Mouse (Mus musculus) embryonic facial prominence, embryonic 12.5 days (tissue): ENCODE measurements at regions not wholly inside any gene's neighbourhood (a gene's known extent, or its start where the extent isn't known, plus 50 kb on each side); places are given as distances from the start of the nearest gene placed in this dataset.

ENCODE experiments used
- ATAC-seq: fragments of 200-750 bp; cut with Nextera tagmentation; 2 replicates; pipeline ENCODE4 v1.8.0; 2017; ENCODE audit not compliant: insufficient number of reproducible peaks, insufficient read depth, low FRiP score, low TSS enrichment
- H3K27ac ChIP-seq: fragments of 300-500 bp; sonication (generic); 2 replicates; pipeline ENCODE4 v1.5.1; 2016; ENCODE audit warnings: mild to moderate bottlenecking
- H3K27me3 ChIP-seq: fragments of 300-500 bp; sonication (generic); 2 replicates; pipeline ENCODE4 v1.6.1; 2016; ENCODE audit warnings: mild to moderate bottlenecking, moderate library complexity
- H3K36me3 ChIP-seq: fragments of 300-500 bp; sonication (generic); 2 replicates; pipeline ENCODE4 v1.6.1; 2016; ENCODE audit warnings: mild to moderate bottlenecking
- H3K4me1 ChIP-seq: fragments of 300-500 bp; sonication (generic); 2 replicates; pipeline ENCODE4 v1.6.1; 2016
- H3K4me2 ChIP-seq: fragments of 300-500 bp; sonication (generic); replicated peaks from 2 replicates; pipeline ENCODE4 v1.6.1; 2016; ENCODE audit warnings: mild to moderate bottlenecking, moderate library complexity
- H3K4me3 ChIP-seq: fragments of 300-500 bp; sonication (generic); 2 replicates; pipeline ENCODE4 v1.5.1; 2016; ENCODE audit warnings: mild to moderate bottlenecking
- H3K9ac ChIP-seq: fragments of 300-500 bp; sonication (generic); 2 replicates; pipeline ENCODE4 v1.6.1; 2016; ENCODE audit warnings: mild to moderate bottlenecking, moderate library complexity
- H3K9me3 ChIP-seq: fragments of 300-500 bp; sonication (generic); 2 replicates; pipeline ENCODE4 v1.6.1; 2016; ENCODE audit warnings: mild to moderate bottlenecking, moderate library complexity
- WGBS: fragments of 180-500 bp; shearing (Covaris S2); methylation state at CpG from one replicate; pipeline ENCODE4 v1.1.7; 2016; 5-methylcytosine and 5-hydroxymethylcytosine counted together

- Histone ChIP-seq H3K4me2 (no peak overlapping the region), H3K36me3 (no peaks in the 10 kb centered on the region), H3K9me3 (no peaks in the 10 kb centered on the region), H3K4me3 (no peak overlapping the region), H3K9ac (no peak overlapping the region), H3K4me1 (no peaks in the 10 kb centered on the region), H3K27ac (no peak overlapping the region), H3K27me3 (no peaks in the 10 kb centered on the region)
- WGBS: 86% methylated on average over 2 of the region's 2 CpGs
- ATAC-seq: no peak
These were observed 350.3 kb downstream of the Lpin1 start for GRCm38 (mm10) chr12:16260501-16260900.

DNA sequence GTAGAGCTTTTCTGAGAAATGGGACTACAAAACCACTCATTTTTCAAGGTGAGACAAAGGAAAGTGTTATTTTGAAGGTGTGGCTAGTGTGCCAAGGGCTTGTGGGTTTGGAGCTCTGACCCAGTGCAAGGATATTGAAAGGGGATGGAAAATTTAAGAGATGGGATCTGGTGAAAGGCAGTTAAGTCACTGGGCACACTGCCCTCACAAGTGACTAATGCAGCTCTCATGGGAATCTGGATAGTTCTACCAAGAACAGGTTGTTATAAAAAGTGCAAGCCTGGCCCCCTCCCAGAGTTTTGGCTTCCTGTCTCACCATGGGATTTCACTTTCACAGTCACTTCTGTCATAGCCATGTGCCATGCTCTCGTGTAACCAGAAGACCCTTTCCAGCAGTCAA lies 360.1 kb downstream of the Lpin1 start:
- 95% methylated on average over 1 of the region's 1 CpGs for WGBS
- no peak overlapping the region for H3K4me3 ChIP-seq
- H3K9me3 ChIP-seq: no peaks in the 10 kb centered on the region
- H3K27ac ChIP-seq: no peak overlapping the region
- H3K27me3 ChIP-seq: no peaks in the 10 kb centered on the region
- H3K36me3 ChIP-seq: no peaks in the 10 kb centered on the region
- H3K9ac ChIP-seq: no peak overlapping the region
- ATAC-seq: no peak
- no peaks in the 10 kb centered on the region for H3K4me1 ChIP-seq
- no peak overlapping the region for H3K4me2 ChIP-seq

DNA sequence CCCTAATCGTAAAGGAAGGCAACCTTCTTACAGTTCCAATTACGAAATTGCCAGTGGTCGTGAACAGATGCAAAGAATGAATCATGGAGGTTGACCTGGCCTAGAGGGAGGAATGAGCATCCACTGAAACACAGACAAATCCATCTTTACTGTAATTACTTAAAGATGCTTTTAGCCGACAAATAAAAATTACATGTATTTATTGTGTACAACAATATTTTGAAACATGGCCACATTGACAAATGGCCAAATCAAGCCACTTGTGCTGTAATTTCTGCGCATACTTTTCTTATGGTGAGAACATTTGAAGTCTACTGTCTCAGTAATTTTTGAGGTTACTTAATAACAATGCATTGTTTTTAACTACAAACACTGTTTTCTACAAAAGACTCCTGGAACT lies 360.7 kb downstream of the Lpin1 start:
- Histone ChIP-seq H3K4me2 (no peak overlapping the region), H3K9ac (no peak overlapping the region), H3K4me1 (no peaks in the 10 kb centered on the region), H3K4me3 (no peak overlapping the region), H3K27ac (no peak overlapping the region), H3K27me3 (no peaks in the 10 kb centered on the region), H3K9me3 (no peaks in the 10 kb centered on the region), H3K36me3 (no peaks in the 10 kb centered on the region)
- 89% methylated on average over 5 of the region's 5 CpGs for WGBS
- no peak for ATAC-seq

- H3K4me1 ChIP-seq: no peaks in the 10 kb centered on the region
- H3K4me2 ChIP-seq: no peak overlapping the region
- no peak overlapping the region for H3K9ac ChIP-seq
- ATAC-seq: no peak
- no peak overlapping the region for H3K4me3 ChIP-seq
- H3K27ac ChIP-seq: no peak overlapping the region
- WGBS: 65% methylated on average over 5 of the region's 5 CpGs
- no peaks in the 10 kb centered on the region for H3K27me3 ChIP-seq
- no peaks in the 10 kb centered on the region for H3K36me3 ChIP-seq
- H3K9me3 ChIP-seq: no peaks in the 10 kb centered on the region
These were observed 371.0 kb downstream of the Lpin1 start for GRCm38 (mm10) chr12:16239792-16240191.

- no peaks in the 10 kb centered on the region for H3K9me3 ChIP-seq
- no peak overlapping the region for H3K27ac ChIP-seq
- ATAC-seq: no peak
- H3K4me1 ChIP-seq: no peaks in the 10 kb centered on the region
- H3K9ac ChIP-seq: no peak overlapping the region
- no peaks in the 10 kb centered on the region for H3K36me3 ChIP-seq
- H3K4me3 ChIP-seq: no peak overlapping the region
- no peak overlapping the region for H3K4me2 ChIP-seq
- H3K27me3 ChIP-seq: no peaks in the 10 kb centered on the region
- WGBS: 82% methylated on average over 5 of the region's 5 CpGs
These were observed 373.3 kb downstream of the Lpin1 start for GRCm38 (mm10) chr12:16237498-16237897.

DNA sequence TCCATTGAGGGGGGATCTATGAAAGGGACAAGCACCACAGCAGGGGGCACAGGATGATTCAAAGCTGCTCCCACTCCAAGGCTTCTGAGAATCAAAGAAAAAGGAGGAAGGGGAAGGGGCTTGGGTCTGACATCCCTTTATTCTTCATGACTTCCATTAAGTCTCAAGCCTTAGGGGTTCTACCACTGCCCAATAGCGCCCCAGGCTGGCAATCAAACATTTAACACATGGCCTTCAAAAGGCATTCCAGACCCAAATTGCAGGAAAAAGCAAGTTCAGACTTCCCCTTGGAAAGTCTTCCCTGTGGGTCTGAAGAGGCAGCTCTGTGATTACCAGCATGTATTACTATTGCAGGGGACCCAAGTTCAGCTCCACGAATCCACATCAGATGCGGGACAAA lies 377.2 kb downstream of the Lpin1 start:
- no peak for ATAC-seq
- 88% methylated on average over 3 of the region's 3 CpGs for WGBS
- no peaks in the 10 kb centered on the region for H3K27me3 ChIP-seq

DNA sequence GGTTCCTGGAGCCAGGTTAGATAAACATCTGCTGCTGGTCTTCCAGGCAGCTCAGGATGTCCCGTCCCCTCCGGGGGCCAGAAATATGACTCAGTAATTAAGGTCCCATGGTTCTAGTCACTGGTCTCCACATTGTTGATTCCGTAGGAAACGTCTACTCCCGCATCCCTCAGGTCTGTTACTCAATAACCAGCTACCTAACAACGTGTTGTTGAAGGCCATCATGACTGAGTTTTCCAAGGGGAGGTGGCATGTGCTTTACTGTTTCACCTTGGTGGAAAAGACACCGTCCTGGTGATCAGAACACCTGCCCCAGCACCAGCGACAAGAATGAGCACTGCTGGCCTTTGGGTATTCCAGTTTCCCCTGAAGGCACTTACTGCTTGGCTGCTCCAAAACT lies 377.9 kb downstream of the Lpin1 start:
- no peak overlapping the region for H3K4me2 ChIP-seq
- H3K4me1 ChIP-seq: no peaks in the 10 kb centered on the region
- no peaks in the 10 kb centered on the region for H3K36me3 ChIP-seq
- ATAC-seq: no peak
- H3K9ac ChIP-seq: no peak overlapping the region
- no peak overlapping the region for H3K27ac ChIP-seq
- 81% methylated on average over 8 of the region's 8 CpGs for WGBS
- H3K4me3 ChIP-seq: no peak overlapping the region
- H3K9me3 ChIP-seq: no peaks in the 10 kb centered on the region
- no peaks in the 10 kb centered on the region for H3K27me3 ChIP-seq

More for the DNA sequence above, 377.2 kb downstream of the Lpin1 start:
- Histone ChIP-seq H3K4me2 (no peak overlapping the region), H3K36me3 (no peaks in the 10 kb centered on the region), H3K4me1 (no peaks in the 10 kb centered on the region), H3K9me3 (no peaks in the 10 kb centered on the region), H3K9ac (no peak overlapping the region), H3K27ac (no peak overlapping the region), H3K4me3 (no peak overlapping the region)

DNA sequence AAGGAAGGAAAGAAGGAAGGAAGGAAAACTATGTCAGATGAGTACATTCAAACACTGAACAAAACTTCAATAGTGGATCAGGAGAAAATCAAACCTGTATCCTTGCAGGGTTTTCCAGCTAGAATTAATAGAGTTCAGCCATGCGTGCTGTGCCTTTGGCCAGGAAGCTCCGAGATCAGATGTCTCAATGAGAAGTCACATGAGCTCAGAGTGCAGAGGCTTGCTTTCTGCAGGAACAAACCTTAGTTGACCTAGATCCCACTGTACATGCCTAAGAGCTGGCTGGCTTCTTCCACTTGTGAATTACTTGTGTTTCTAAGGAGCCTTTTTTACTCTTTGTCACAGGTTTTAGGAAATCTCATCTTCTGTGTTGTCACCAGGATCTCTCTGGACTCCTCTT lies 378.7 kb downstream of the Lpin1 start:
- ATAC-seq: no peak
- Histone ChIP-seq H3K4me1 (no peaks in the 10 kb centered on the region), H3K9me3 (no peaks in the 10 kb centered on the region), H3K36me3 (no peaks in the 10 kb centered on the region), H3K27me3 (no peaks in the 10 kb centered on the region), H3K4me2 (no peak overlapping the region), H3K27ac (no peak overlapping the region), H3K4me3 (no peak overlapping the region), H3K9ac (no peak overlapping the region)
- WGBS: 47% methylated on average over 2 of the region's 2 CpGs

GRCm38 (mm10) chr12:16231093-16231492 lies 379.7 kb downstream of the Lpin1 start:
- Histone ChIP-seq H3K9me3 (no peaks in the 10 kb centered on the region), H3K4me1 (no peaks in the 10 kb centered on the region), H3K27ac (no peak overlapping the region), H3K27me3 (no peaks in the 10 kb centered on the region), H3K4me3 (no peak overlapping the region), H3K9ac (no peak overlapping the region), H3K36me3 (no peaks in the 10 kb centered on the region), H3K4me2 (no peak overlapping the region)
- no peak for ATAC-seq
- 88% methylated on average over 2 of the region's 2 CpGs for WGBS

GRCm38 (mm10) chr12:16225428-16225827 lies 385.3 kb downstream of the Lpin1 start:
- WGBS: 82% methylated on average over 2 of the region's 2 CpGs
- Histone ChIP-seq H3K27ac (no peak overlapping the region), H3K4me1 (no peaks in the 10 kb centered on the region), H3K9ac (no peak overlapping the region), H3K4me3 (no peak overlapping the region), H3K27me3 (no peaks in the 10 kb centered on the region), H3K36me3 (no peaks in the 10 kb centered on the region), H3K9me3 (no peaks in the 10 kb centered on the region), H3K4me2 (no peak overlapping the region)
- no peak for ATAC-seq

GRCm38 (mm10) chr12:16222836-16223450 lies 387.8 kb downstream of the Lpin1 start:
- H3K27ac ChIP-seq: no peak overlapping the region
- no peak overlapping the region for H3K9ac ChIP-seq
- WGBS: 76% methylated on average over 9 of the region's 9 CpGs
- ATAC-seq: no peak
- no peaks in the 10 kb centered on the region for H3K4me1 ChIP-seq
- H3K27me3 ChIP-seq: no peaks in the 10 kb centered on the region
- no peak overlapping the region for H3K4me2 ChIP-seq
- H3K9me3 ChIP-seq: no peaks in the 10 kb centered on the region
- H3K36me3 ChIP-seq: no peaks in the 10 kb centered on the region
- no peak overlapping the region for H3K4me3 ChIP-seq

GRCm38 (mm10) chr12:16222205-16222604 lies 388.6 kb downstream of the Lpin1 start:
- Histone ChIP-seq H3K4me3 (no peak overlapping the region), H3K36me3 (no peaks in the 10 kb centered on the region), H3K27me3 (no peaks in the 10 kb centered on the region), H3K4me2 (no peak overlapping the region), H3K9me3 (no peaks in the 10 kb centered on the region), H3K27ac (no peak overlapping the region), H3K4me1 (no peaks in the 10 kb centered on the region), H3K9ac (no peak overlapping the region)
- no peak for ATAC-seq

GRCm38 (mm10) chr12:16221142-16221541 lies 389.6 kb downstream of the Lpin1 start:
- no peak for ATAC-seq
- 89% methylated on average over 1 of the region's 1 CpGs for WGBS
- Histone ChIP-seq H3K27me3 (no peaks in the 10 kb centered on the region), H3K36me3 (no peaks in the 10 kb centered on the region), H3K4me2 (no peak overlapping the region), H3K9me3 (no peaks in the 10 kb centered on the region), H3K9ac (no peak overlapping the region), H3K4me3 (no peak overlapping the region), H3K27ac (no peak overlapping the region), H3K4me1 (no peaks in the 10 kb centered on the region)
